Mouse (Mus musculus): ENCODE measurements at regions not wholly inside any gene's neighbourhood (a gene's known extent, or its start where the extent isn't known, plus 50 kb on each side); places are given as distances from the start of the nearest gene placed in this dataset.

DNA sequence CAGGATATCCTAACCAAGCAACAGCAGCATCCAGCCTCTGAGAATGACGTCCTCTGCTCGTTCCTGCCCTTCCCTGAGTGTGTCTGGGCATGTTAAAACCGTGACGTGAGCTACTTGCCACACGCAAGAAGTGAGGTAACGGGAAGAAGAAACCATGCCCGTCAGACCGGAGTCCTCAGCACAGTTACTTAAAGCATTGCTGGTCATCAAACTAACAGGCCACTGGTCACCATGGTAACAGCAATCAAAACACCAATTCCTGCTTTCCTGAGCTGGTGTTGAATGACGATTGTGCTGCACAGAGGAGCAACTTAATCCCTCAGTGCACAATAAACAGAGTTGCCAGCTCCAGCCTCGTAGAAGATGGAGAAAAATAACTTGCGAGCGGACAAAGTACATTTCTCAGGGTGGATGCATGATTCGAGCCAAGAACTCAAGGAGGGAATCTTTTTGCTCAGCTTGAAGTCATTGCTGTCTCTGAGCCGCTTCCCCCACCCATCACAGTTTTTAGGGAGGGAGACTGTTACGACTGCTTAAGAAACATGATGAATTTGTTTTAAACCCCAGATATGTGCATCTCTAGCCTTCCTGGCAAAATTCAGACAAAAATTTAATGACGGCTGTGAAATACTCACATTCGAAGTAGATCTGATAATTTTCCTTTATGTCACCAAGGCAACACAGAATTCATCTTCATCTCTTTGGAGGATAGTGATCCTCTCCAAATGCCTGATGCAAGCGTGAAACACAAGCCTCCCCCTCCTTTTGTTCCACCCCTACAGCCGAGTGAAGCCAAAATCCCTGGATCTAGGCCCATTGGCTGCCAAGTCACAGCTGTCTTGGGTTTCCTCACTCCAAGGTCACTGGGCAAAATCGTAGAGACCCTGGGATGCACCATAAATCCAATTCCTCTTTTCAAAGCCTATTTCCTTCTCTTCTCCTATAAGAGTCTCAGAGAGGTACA lies 95.6 kb upstream of the Gm26657 start:
- 45% methylated on average over 20 of the region's 20 CpGs for WGBS (ENCODE audit: insufficient replicate concordance)
- H3K36me3 ChIP-seq = no peaks in the 10 kb centered on the region
- no peak overlapping the region for H3K4me3 ChIP-seq (replicated peaks)
- no peak for DNase-seq
- H3K27me3 ChIP-seq = no peaks in the 10 kb centered on the region
- no peak overlapping the region for H3K4me2 ChIP-seq
- no peak overlapping the region for H3K9ac ChIP-seq
- H3K4me1 ChIP-seq (replicated peaks) = no peaks in the 10 kb centered on the region
- H3K27ac ChIP-seq = no peak overlapping the region
- no peak for ATAC-seq (ENCODE audit: low read depth)
- no peaks in the 10 kb centered on the region for H3K9me3 ChIP-seq (replicated peaks)

- Histone ChIP-seq H3K4me1 (replicated peaks) (no peaks in the 10 kb centered on the region), H3K27me3 (no peaks in the 10 kb centered on the region), H3K4me3 (replicated peaks) (no peak overlapping the region), H3K4me2 (no peak overlapping the region), H3K9ac (no peak overlapping the region), H3K27ac (no peak overlapping the region), H3K9me3 (replicated peaks) (no peaks in the 10 kb centered on the region), H3K36me3 (no peaks in the 10 kb centered on the region)
- WGBS (ENCODE audit: insufficient replicate concordance) = 64% methylated on average over 1 of the region's 1 CpGs
- DNase-seq (no peak), ATAC-seq (ENCODE audit: low read depth) (no peak)
Observed at GRCm38 (mm10) chr4:56643491-56643890, 96.4 kb upstream of the Gm26657 start.

DNA sequence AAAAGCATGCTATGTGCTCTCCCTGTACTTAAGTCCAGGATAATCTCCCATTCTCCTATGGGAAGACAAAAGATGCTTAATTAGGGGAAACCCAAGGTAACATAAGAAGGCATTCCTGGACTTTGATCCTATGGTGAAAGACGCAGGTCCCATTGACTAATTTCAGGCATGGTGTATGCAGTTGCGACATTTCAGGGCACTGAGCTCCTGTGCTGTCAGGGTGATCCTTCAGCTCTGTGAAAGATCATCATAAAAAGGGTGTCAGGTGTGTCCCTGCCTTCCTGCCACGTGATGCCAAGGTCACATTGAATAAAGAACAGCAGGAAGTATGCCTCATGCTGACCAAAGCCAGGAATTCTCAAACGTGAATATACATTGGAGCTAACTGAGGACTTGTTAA lies 100.2 kb upstream of the Gm26657 start:
- Histone ChIP-seq H3K4me1 (replicated peaks) (no peaks in the 10 kb centered on the region), H3K27me3 (no peaks in the 10 kb centered on the region), H3K4me3 (replicated peaks) (no peak overlapping the region), H3K9ac (no peak overlapping the region), H3K36me3 (no peaks in the 10 kb centered on the region), H3K4me2 (no peak overlapping the region), H3K9me3 (replicated peaks) (no peaks in the 10 kb centered on the region), H3K27ac (no peak overlapping the region)
- ATAC-seq (ENCODE audit: low read depth) (no peak), DNase-seq (no peak)
- 47% methylated on average over 4 of the region's 4 CpGs for WGBS (ENCODE audit: insufficient replicate concordance)

- H3K9ac ChIP-seq = no peak overlapping the region
- WGBS (ENCODE audit: insufficient replicate concordance) = 56% methylated on average over 14 of the region's 14 CpGs
- no peaks in the 10 kb centered on the region for H3K27me3 ChIP-seq
- no peaks in the 10 kb centered on the region for H3K9me3 ChIP-seq (replicated peaks)
- no peak overlapping the region for H3K4me2 ChIP-seq
- no peak overlapping the region for H3K27ac ChIP-seq
- ATAC-seq (ENCODE audit: low read depth) (no peak), DNase-seq (no peak)
- no peaks in the 10 kb centered on the region for H3K36me3 ChIP-seq
- H3K4me3 ChIP-seq (replicated peaks) = no peak overlapping the region
- H3K4me1 ChIP-seq (replicated peaks) = no peaks in the 10 kb centered on the region
Observed at GRCm38 (mm10) chr4:56638704-56639478, 101.0 kb upstream of the Gm26657 start.

DNA sequence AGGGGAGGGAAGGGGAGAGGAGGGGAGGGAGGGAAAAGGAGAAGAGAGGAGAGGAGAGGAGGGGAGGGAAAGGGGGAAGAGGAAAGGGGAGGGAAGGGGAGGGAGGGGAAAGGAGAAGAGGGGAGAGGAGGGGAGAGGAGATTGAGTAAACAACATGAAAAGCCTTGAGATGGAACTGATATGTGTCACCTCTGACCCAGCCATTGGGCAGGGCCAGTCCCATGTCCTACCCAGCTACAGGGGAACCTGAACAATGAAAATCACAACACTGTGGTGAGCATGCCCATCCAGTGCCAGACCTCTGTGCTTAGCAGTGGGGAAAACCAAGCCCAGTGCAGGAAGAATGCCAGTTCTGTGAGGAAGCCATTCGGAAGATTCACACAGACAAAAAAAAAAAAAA lies 103.6 kb upstream of the Gm26657 start:
- WGBS (ENCODE audit: insufficient replicate concordance) = 59% methylated on average over 1 of the region's 1 CpGs
- ATAC-seq (ENCODE audit: low read depth) (no peak), DNase-seq (no peak)
- H3K36me3 ChIP-seq = no peaks in the 10 kb centered on the region
- H3K27ac ChIP-seq = no peak overlapping the region
- no peak overlapping the region for H3K4me3 ChIP-seq (replicated peaks)
- no peaks in the 10 kb centered on the region for H3K27me3 ChIP-seq
- H3K9ac ChIP-seq = no peak overlapping the region
- H3K4me2 ChIP-seq = no peak overlapping the region
- H3K9me3 ChIP-seq (replicated peaks) = no peaks in the 10 kb centered on the region
- no peaks in the 10 kb centered on the region for H3K4me1 ChIP-seq (replicated peaks)

- H3K9me3 ChIP-seq (replicated peaks) = no peaks in the 10 kb centered on the region
- no peak overlapping the region for H3K4me3 ChIP-seq (replicated peaks)
- no peak overlapping the region for H3K4me2 ChIP-seq
- 57% methylated on average over 4 of the region's 4 CpGs for WGBS (ENCODE audit: insufficient replicate concordance)
- H3K9ac ChIP-seq = no peak overlapping the region
- H3K27me3 ChIP-seq = no peaks in the 10 kb centered on the region
- DNase-seq (no peak), ATAC-seq (ENCODE audit: low read depth) (no peak)
- H3K4me1 ChIP-seq (replicated peaks) = no peaks in the 10 kb centered on the region
- H3K27ac ChIP-seq = no peak overlapping the region
- H3K36me3 ChIP-seq = no peaks in the 10 kb centered on the region
Observed at GRCm38 (mm10) chr4:56633528-56633927, 106.3 kb upstream of the Gm26657 start.

GRCm38 (mm10) chr4:56630251-56630650 lies 109.6 kb upstream of the Gm26657 start:
- ATAC-seq (ENCODE audit: low read depth) (no peak), DNase-seq (no peak)
- no peak overlapping the region for H3K4me3 ChIP-seq (replicated peaks)
- no peak overlapping the region for H3K9ac ChIP-seq
- H3K9me3 ChIP-seq (replicated peaks) = no peaks in the 10 kb centered on the region
- H3K36me3 ChIP-seq = no peaks in the 10 kb centered on the region
- no peaks in the 10 kb centered on the region for H3K27me3 ChIP-seq
- WGBS (ENCODE audit: insufficient replicate concordance) = 71% methylated on average over 6 of the region's 6 CpGs
- H3K4me1 ChIP-seq (replicated peaks) = no peaks in the 10 kb centered on the region
- H3K4me2 ChIP-seq = no peak overlapping the region
- H3K27ac ChIP-seq = no peak overlapping the region

- Histone ChIP-seq H3K4me1 (replicated peaks) (no peaks in the 10 kb centered on the region), H3K27me3 (no peaks in the 10 kb centered on the region), H3K9me3 (replicated peaks) (no peaks in the 10 kb centered on the region), H3K27ac (no peak overlapping the region), H3K4me2 (no peak overlapping the region), H3K4me3 (replicated peaks) (no peak overlapping the region), H3K9ac (no peak overlapping the region), H3K36me3 (no peaks in the 10 kb centered on the region)
- WGBS (ENCODE audit: insufficient replicate concordance) = 62% methylated on average over 7 of the region's 7 CpGs
- DNase-seq (no peak), ATAC-seq (ENCODE audit: low read depth) (no peak)
Observed at GRCm38 (mm10) chr4:56627206-56627605, 112.7 kb upstream of the Gm26657 start.

- DNase-seq (no peak), ATAC-seq (ENCODE audit: low read depth) (no peak)
- Histone ChIP-seq H3K9ac (no peak overlapping the region), H3K27me3 (no peaks in the 10 kb centered on the region), H3K4me2 (no peak overlapping the region), H3K36me3 (no peaks in the 10 kb centered on the region), H3K4me3 (replicated peaks) (no peak overlapping the region), H3K9me3 (replicated peaks) (no peaks in the 10 kb centered on the region), H3K4me1 (replicated peaks) (no peaks in the 10 kb centered on the region), H3K27ac (no peak overlapping the region)
- 56% methylated on average over 4 of the region's 4 CpGs for WGBS (ENCODE audit: insufficient replicate concordance)
Observed at GRCm38 (mm10) chr4:56621782-56622181, 118.1 kb upstream of the Gm26657 start.

GRCm38 (mm10) chr4:56621356-56621755 lies 118.5 kb upstream of the Gm26657 start:
- no peaks in the 10 kb centered on the region for H3K36me3 ChIP-seq
- H3K4me1 ChIP-seq (replicated peaks) = no peaks in the 10 kb centered on the region
- no peak overlapping the region for H3K4me3 ChIP-seq (replicated peaks)
- H3K27ac ChIP-seq = no peak overlapping the region
- WGBS (ENCODE audit: insufficient replicate concordance) = 48% methylated on average over 1 of the region's 1 CpGs
- no peaks in the 10 kb centered on the region for H3K9me3 ChIP-seq (replicated peaks)
- no peak overlapping the region for H3K4me2 ChIP-seq
- H3K27me3 ChIP-seq = no peaks in the 10 kb centered on the region
- no peak for DNase-seq
- H3K9ac ChIP-seq = no peak overlapping the region
- no peak for ATAC-seq (ENCODE audit: low read depth)

- Histone ChIP-seq H3K4me1 (replicated peaks) (no peaks in the 10 kb centered on the region), H3K4me2 (no peak overlapping the region), H3K36me3 (no peaks in the 10 kb centered on the region), H3K9me3 (replicated peaks) (no peaks in the 10 kb centered on the region), H3K27ac (no peak overlapping the region), H3K9ac (no peak overlapping the region), H3K27me3 (no peaks in the 10 kb centered on the region), H3K4me3 (replicated peaks) (no peak overlapping the region)
- DNase-seq = no peak
- 72% methylated on average over 7 of the region's 7 CpGs for WGBS (ENCODE audit: insufficient replicate concordance)
- ATAC-seq (ENCODE audit: low read depth) = no peak
Observed at GRCm38 (mm10) chr4:56620628-56621027, 119.2 kb upstream of the Gm26657 start.
